Mouse (Mus musculus): Measurements from ENCODE around the gene Gorab.

GRCm38 (mm10) chr1:163362202-163362601 lies 41.3 kb downstream of the Gorab start:
- TF ChIP-seq CTCF (IDR thresholded peaks at IDR 0.05; ENCODE audit: low read depth) (no peak), EP300 (IDR thresholded peaks at IDR 0.05; ENCODE audit: low read depth) (no peak)

Data from heart, postnatal 0 days (tissue).